Mouse (Mus musculus): ENCODE data around the gene Fgg.
A peak's percentile ranks its signal among the peaks of the same experiment; 100 is the strongest.

The Fgg gene

GRCm38 (mm10) chr3:83007557-83007956 is at the start of gene Fgg:
TSS of gene Fgg (plus strand) at chr3:83007724.
- no peak for DNase-seq (ENCODE audit: low spot score)

- no peak for DNase-seq (ENCODE audit: low spot score)
Observed at GRCm38 (mm10) chr3:82971046-82971445, 36.5 kb upstream of the Fgg start.

- no peak for DNase-seq (ENCODE audit: low spot score)
Observed at GRCm38 (mm10) chr3:82980818-82981217, 26.7 kb upstream of the Fgg start.

- DNase-seq (ENCODE audit: low spot score), result no peak
Observed at GRCm38 (mm10) chr3:82981861-82982260, 25.7 kb upstream of the Fgg start.

GRCm38 (mm10) chr3:82984840-82985239 is 22.7 kb upstream of the Fgg start:
- DNase-seq (ENCODE audit: low spot score), result no peak

GRCm38 (mm10) chr3:82991963-82992362 is 15.6 kb upstream of the Fgg start:
- no peak for DNase-seq (ENCODE audit: low spot score)

GRCm38 (mm10) chr3:82992956-82993355 is 14.6 kb upstream of the Fgg start:
- no peak for DNase-seq (ENCODE audit: low spot score)

GRCm38 (mm10) chr3:82995368-82995767 is 12.2 kb upstream of the Fgg start:
- DNase-seq (ENCODE audit: low spot score), result peak; percentile 79

GRCm38 (mm10) chr3:82996656-82997055 is 10.9 kb upstream of the Fgg start:
- no peak for DNase-seq (ENCODE audit: low spot score)

- DNase-seq (ENCODE audit: low spot score), result peak; percentile 95
Observed at GRCm38 (mm10) chr3:82998772-82999463, 8.6 kb upstream of the Fgg start.

GRCm38 (mm10) chr3:82999995-83000394 is 7.5 kb upstream of the Fgg start:
- no peak for DNase-seq (ENCODE audit: low spot score)

GRCm38 (mm10) chr3:83002191-83002590 is 5.3 kb upstream of the Fgg start:
- DNase-seq (ENCODE audit: low spot score), result peak; percentile 76

- DNase-seq (ENCODE audit: low spot score), result no peak
Observed at GRCm38 (mm10) chr3:83003068-83003467, 4.5 kb upstream of the Fgg start.

GRCm38 (mm10) chr3:83004801-83005200 is 2.7 kb upstream of the Fgg start:
- DNase-seq (ENCODE audit: low spot score), result no peak

GRCm38 (mm10) chr3:83010291-83010690 is 2.8 kb downstream of the Fgg start:
- DNase-seq (ENCODE audit: low spot score), result no peak

GRCm38 (mm10) chr3:83011136-83011535 is 3.6 kb downstream of the Fgg start:
- no peak for DNase-seq (ENCODE audit: low spot score)

- DNase-seq (ENCODE audit: low spot score), result no peak
Observed at GRCm38 (mm10) chr3:83011565-83011964, 4.0 kb downstream of the Fgg start.

GRCm38 (mm10) chr3:83012636-83013035 is 5.1 kb downstream of the Fgg start:
- no peak for DNase-seq (ENCODE audit: low spot score)

- no peak for DNase-seq (ENCODE audit: low spot score)
Observed at GRCm38 (mm10) chr3:83013951-83014350, 6.4 kb downstream of the Fgg start.

- no peak for DNase-seq (ENCODE audit: low spot score)
Observed at GRCm38 (mm10) chr3:83016236-83016635, 8.7 kb downstream of the Fgg start.

- DNase-seq (ENCODE audit: low spot score), result no peak
Observed at GRCm38 (mm10) chr3:83020387-83020786, 12.9 kb downstream of the Fgg start.

- DNase-seq (ENCODE audit: low spot score), result no peak
Observed at GRCm38 (mm10) chr3:83021176-83021575, 13.7 kb downstream of the Fgg start.

GRCm38 (mm10) chr3:83025036-83025435 is 17.5 kb downstream of the Fgg start:
- DNase-seq (ENCODE audit: low spot score), result no peak

Measured in retina, embryonic 14.5 days (tissue).